25 mouse cellular contexts compared by ENCODE assay signal in the genomic region with DNA sequence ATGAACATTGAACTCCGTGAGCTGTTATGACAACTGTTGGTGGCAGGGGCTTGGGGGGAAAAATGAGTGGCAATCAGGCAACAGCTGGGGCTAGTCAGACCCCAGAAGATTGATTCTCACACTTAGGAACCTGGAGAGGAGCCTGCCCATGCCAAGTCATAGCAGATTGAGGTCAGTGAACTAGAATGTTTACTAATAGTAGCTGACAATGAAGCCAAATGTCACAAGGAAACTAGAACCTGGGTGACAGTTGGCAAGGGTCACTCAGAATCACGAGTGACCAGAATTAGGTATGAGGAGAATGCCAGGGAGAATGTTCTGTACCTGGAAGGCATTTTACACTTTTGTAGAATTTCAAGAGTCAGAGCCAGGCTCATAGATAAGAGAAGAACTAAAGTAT.
DNase-seq lines count a peak whose midpoint lies in the region; ATAC-seq lines count a peak whose summit lies in the region.
"Had no signal": no experiment of that assay in that cellular context is flagged by ENCODE, and none has a peak within 500 bp of the region (broad histone marks: within the 10 kb centered on the region; RNA-seq: fewer than 3 reads in every experiment).

No protein-coding gene starts in this region.

- H3K27me3 ChIP-seq in embryonic facial prominence, embryonic 10.5 days (replicated peaks; ENCODE audit: low read depth, poor library complexity, severe bottlenecking), result no peaks in the 10 kb centered on the region
- H3K27me3 ChIP-seq: heart, embryonic 12.5 days; hindbrain, embryonic 15.5 days; kidney, embryonic 15.5 days; liver, embryonic 12.5 days; neural tube, embryonic 13.5 days; stomach, embryonic 15.5 days had no signal

- DNase-seq in cerebellum, adult 11 months, result peak; percentile 20
- DNase-seq in left cerebral cortex, postnatal 4 days, result peak; percentile 31
- DNase-seq in left cerebral cortex, adult 8-10 months (ENCODE audit: low spot score in 2 of 2), result no peak
- DNase-seq in cerebellum, adult 9-11 months, result peak; percentile 51
- DNase-seq in embryonic facial prominence, embryonic 10.5 days (ENCODE audit: low spot score), result no peak
- DNase-seq in gastrocnemius, postnatal 4 days (ENCODE audit: low spot score in 2 of 2), result no peak
- DNase-seq: adrenal gland, adult 8-10 months; gastrocnemius, postnatal 14 days; heart, adult 18-20 months; kidney, adult 18-20 months; kidney, postnatal 36 days; liver, postnatal 0 days; lung, postnatal 36 days; right cerebral cortex, postnatal 25 days had no signal

- no peaks in the 10 kb centered on the region for H3K4me1 ChIP-seq in embryonic facial prominence, embryonic 10.5 days
- H3K4me1 ChIP-seq: heart, embryonic 12.5 days; kidney, embryonic 15.5 days; liver, embryonic 12.5 days; neural tube, embryonic 13.5 days; stomach, embryonic 15.5 days had no signal

- H3K36me3 ChIP-seq in embryonic facial prominence, embryonic 10.5 days (replicated peaks), result no peaks in the 10 kb centered on the region
- H3K36me3 ChIP-seq: G1E; heart, embryonic 12.5 days; hindbrain, embryonic 15.5 days; kidney, embryonic 15.5 days; liver, embryonic 12.5 days; neural tube, embryonic 13.5 days; stomach, embryonic 15.5 days had no signal

- ATAC-seq in cerebellum, adult (ENCODE audit: insufficient number of reproducible peaks, low FRiP score, low TSS enrichment), result no peak
- ATAC-seq: forebrain, embryonic 14.5 days; liver, embryonic 12.5 days; liver, postnatal 0 days had no signal

- 76% methylated on average over 2 of the region's 2 CpGs for WGBS in embryonic facial prominence, embryonic 10.5 days

- H3K4me3 ChIP-seq in embryonic facial prominence, embryonic 10.5 days, result no peak overlapping the region
- H3K4me3 ChIP-seq: heart, embryonic 12.5 days; hindbrain, embryonic 15.5 days; kidney, embryonic 15.5 days; layer of hippocampus, adult 2 months; left cerebral cortex, adult 2 months; liver, embryonic 12.5 days; neural tube, embryonic 13.5 days; stomach, embryonic 15.5 days had no signal

- no peak overlapping the region for H3K27ac ChIP-seq in embryonic facial prominence, embryonic 10.5 days (replicated peaks)
- H3K27ac ChIP-seq: hindbrain, embryonic 15.5 days; kidney, embryonic 15.5 days; layer of hippocampus, adult 2 months; left cerebral cortex, adult 2 months; liver, embryonic 12.5 days; neural tube, embryonic 13.5 days; stomach, embryonic 15.5 days had no signal

- intact Hi-C loops in left cerebral cortex, postnatal 4 days (cut with DNase I), result no loop called here

- no peaks in the 10 kb centered on the region for H3K9me3 ChIP-seq in embryonic facial prominence, embryonic 10.5 days
- H3K9me3 ChIP-seq: heart, embryonic 12.5 days; hindbrain, embryonic 15.5 days; kidney, embryonic 15.5 days; liver, embryonic 12.5 days; neural tube, embryonic 13.5 days; stomach, embryonic 15.5 days had no signal

Comparison
In these comparisons a context has a peak if more than half of its experiments do, and no peak if none do; other contexts are left out.
1. DNase-seq: peak in cerebellum, adult 11 months (single experiment), left cerebral cortex, postnatal 4 days (single experiment) and cerebellum, adult 9-11 months (single experiment); none in left cerebral cortex, adult 8-10 months (0 of 2), embryonic facial prominence, embryonic 10.5 days (single experiment) and gastrocnemius, postnatal 4 days (0 of 2).